Mouse (Mus musculus): ENCODE measurements around the gene Camk2g. TPM values are rescaled to one million over a fixed set of nuclear protein-coding genes. Genes with fewer than 3 reads are reported as not detected.

Gene Camk2g
- total RNA-seq, 2 experiments from 2014 or later, result 187 to 199 TPM

DNA sequence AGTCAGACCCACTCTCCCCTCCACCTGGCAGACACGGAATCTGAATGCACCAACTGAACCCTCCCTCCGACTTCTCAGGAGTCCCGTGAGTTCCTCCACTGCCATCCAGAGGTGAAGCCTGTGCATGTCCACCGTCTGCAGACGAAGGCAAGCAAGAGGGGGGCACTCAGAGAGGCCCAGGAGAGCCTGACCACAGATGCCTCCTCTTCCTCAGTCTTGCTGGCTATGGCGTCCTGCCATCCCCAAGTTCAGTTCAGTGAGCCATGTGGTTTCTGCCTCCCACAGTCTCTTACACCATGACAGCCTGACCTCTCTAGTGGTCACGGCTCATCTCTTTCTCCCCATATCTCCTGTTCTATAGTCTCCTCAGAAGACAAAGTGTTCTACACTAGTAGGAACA, 9.2 kb downstream of the Camk2g start:
- no peak for DNase-seq

GRCm38 (mm10) chr14:20783526-20783925, 10.4 kb downstream of the Camk2g start:
- DNase-seq, result no peak

DNA sequence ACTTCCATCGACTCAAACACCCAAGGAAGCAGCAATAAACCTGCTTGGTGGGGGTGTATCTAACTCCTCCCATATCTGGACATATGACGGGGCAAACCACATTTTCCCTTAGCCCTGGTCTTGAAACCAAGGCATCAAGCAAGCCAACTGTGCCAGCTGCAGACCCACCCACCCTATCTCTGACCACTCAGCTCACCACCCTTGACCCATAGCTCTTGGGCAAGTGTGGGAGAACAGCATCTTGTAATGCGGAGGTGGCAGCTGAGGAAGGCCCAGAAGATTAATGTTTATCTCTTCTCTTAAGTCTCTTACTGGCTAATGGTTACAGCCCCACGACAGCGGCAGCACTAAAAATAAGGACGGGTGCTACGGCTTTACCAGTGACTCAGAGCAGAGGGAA, 11.0 kb downstream of the Camk2g start:
- DNase-seq, result no peak

- DNase-seq, result no peak
These were observed 13.7 kb downstream of the Camk2g start for GRCm38 (mm10) chr14:20780217-20780616.

DNA sequence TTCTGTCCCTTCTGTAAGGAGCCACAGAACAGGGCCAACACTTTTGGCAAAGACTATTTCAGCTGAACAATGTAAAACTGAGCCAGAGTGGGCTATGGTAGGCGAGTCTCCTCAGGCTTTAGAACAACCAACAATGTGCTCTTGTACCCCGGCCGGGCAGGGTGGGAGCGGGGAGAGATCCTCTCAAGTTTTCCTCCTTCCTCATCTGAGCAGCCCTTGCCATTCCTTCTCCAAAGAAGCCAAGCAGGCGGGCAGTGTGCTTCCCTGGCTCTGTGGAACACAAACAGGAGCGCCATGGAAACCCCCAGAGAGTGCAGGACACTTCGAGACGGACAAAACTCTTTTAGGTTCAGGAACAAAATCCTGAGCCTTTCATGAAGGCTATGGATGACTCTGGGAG, 15.4 kb downstream of the Camk2g start:
- DNase-seq, result peak in 1 of 2 experiments; percentile 56

GRCm38 (mm10) chr14:20775661-20776060, 18.2 kb downstream of the Camk2g start:
- no peak for DNase-seq

- no peak for DNase-seq
These were observed 20.5 kb downstream of the Camk2g start for GRCm38 (mm10) chr14:20773410-20773809.

DNA sequence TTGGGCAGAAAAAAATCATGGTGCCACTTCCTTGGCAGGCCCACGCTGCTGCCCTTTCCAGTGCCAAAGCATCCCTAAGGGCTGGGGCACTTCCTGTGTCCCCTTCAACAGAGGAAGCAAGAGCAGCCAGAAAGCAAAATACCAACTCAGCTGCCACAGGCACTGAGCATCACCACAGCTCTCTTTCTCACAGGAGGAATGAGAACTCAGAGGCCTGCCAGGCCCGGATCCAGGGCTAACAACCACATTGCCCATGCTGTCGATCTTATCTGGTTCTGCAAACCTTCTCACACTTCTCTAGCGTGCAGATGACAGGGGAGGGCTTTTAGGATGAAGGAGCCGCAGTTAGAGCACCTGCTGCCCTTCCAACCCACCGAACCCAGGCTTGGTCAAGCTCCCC, 21.1 kb downstream of the Camk2g start:
- no peak for DNase-seq

- no peak for DNase-seq
These were observed 21.9 kb downstream of the Camk2g start for GRCm38 (mm10) chr14:20771941-20772340.

DNA sequence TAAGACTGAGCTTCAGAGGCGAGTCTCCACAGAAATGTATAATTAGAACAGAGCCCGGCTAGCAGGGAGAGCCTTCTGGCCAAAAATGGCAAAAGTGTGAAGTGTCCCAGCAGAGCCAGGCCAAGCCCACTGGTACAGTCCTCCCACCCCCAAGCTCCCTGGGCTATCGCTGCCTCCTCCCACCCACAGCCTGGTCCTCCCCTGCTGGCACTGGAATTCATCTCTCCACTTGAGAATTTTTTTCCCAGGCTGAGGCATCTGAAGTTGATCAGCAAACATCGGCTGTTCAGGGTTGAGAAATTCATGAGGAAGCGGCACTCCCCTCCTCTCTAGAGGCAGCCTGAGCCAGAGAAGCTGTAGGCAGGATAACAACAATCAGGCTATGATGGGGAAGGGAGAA, 25.3 kb downstream of the Camk2g start:
- DNase-seq, result peak in 1 of 2 experiments; percentile 32

- DNase-seq, result no peak
These were observed 26.0 kb downstream of the Camk2g start for GRCm38 (mm10) chr14:20767936-20768335.

DNA sequence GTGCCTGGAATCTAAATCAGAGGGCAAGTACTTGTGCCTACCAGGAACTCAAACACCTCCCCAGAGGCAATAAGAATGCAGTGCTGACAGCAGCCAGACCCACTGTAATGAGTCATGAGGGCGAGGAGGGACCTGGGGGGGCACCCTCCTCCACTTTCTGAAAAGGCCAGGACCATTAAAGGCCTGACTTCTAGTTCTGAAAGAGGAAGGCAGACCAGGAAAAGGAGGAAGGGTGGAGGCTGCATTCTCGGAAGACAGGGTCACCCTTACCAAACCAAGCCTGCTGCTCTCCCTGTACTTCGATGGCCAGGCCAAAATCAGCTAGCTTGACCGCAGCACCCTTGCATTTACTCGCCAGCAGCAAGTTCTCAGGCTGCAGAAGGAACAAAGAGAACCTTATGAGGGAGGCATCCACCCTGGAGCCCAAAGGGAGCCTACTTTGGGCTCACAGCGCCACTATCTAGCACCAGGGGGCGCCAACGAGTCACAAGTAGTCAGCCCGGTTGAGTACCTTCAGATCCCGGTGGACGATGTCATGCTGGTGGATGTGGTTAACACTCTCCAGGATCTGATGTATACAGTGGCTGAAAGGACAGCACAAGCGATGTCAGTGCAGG, 28.1 kb downstream of the Camk2g start:
- DNase-seq, result peak; percentile 81 to 86

- no peak for DNase-seq
These were observed 28.9 kb downstream of the Camk2g start for GRCm38 (mm10) chr14:20764942-20765341.

- no peak for DNase-seq
These were observed 35.0 kb downstream of the Camk2g start for GRCm38 (mm10) chr14:20758768-20759435.

DNA sequence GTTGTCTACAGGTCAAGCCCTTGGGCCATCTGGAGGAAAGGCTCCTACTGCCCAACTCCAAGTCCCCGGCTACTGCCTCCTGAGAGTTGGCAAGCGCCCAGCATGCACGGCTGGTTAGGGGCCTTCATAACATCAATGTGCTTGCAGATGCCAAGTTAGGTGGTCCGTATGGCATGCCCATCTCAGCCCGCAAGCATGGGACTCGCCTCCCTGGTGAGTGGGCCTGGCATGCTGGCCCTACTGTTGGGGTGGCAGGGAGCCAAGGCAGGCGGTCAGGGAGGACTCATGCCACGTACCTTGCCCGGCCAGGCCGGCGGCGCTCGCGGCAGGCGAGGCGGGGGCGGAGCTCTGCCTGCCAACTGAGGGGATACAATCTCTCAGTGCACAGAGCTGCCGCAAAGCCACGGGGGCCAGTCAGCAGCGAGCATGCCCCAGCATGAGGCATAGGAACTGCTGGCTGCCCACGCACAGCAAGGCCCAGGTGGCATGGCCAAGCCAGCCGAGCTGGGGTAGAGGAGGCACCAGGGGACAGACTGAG, 36.4 kb downstream of the Camk2g start:
- no peak for DNase-seq

DNA sequence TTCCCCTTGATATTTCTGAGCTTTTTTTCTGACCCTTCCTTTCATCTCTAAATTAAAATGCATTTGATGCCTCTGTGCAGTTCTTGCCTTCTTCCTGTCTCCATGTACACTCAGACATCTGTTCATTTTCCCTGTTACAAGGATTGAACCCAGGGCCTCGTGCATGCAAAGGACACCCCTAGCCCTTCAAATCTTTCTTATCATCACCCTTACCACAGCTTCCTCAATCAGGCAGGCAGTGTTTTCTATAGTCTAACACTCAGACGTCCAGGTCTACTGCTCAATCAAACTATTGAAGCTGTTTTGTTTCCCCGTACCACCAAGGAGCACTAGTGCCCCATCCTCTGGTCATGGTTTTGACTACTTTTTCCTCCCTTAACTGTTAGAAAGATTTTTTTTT, 40.1 kb downstream of the Camk2g start:
- no peak for DNase-seq

DNA sequence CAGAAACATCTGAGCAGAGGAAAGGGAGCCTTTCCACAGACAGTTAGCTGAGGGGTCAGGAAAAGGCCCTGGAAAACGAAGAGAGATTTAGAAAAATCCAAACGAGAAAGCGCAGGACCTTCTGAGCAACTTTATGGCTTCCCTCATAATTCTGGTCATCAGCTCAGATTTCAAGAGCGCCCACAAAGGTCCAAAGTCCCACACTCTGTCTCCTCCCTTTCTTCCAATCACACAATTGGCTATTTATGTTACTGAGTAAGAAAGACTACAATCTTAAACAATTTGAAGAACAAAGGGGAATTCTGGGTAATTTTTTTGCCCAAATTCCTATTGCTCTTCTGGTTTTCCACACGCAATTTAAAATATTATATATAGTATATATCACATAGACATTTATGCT, 43.4 kb downstream of the Camk2g start:
- no peak for DNase-seq

GRCm38 (mm10) chr14:20749494-20750051, 44.3 kb downstream of the Camk2g start:
- DNase-seq, result no peak

DNA sequence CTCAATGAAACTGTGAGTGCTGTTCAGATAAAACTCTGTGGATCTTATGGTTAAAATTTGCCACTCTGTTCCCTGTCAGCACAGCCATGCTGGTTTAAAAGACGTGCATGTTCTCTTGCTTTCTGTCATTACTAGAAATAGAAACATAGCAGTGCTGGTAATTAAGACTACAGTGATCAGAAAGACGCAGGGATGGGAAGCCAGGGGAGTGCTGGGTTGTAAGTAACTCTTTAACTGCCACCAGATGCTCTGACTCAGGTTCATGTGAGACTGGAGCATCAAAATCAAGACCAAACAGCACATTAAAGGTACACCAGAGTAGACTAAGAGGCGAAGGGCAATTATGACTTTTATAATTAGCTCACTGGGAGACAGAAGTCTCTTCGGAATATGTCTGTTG, 45.5 kb downstream of the Camk2g start:
- DNase-seq, result no peak

GRCm38 (mm10) chr14:20746935-20747334, 47.0 kb downstream of the Camk2g start:
- DNase-seq, result no peak

DNA sequence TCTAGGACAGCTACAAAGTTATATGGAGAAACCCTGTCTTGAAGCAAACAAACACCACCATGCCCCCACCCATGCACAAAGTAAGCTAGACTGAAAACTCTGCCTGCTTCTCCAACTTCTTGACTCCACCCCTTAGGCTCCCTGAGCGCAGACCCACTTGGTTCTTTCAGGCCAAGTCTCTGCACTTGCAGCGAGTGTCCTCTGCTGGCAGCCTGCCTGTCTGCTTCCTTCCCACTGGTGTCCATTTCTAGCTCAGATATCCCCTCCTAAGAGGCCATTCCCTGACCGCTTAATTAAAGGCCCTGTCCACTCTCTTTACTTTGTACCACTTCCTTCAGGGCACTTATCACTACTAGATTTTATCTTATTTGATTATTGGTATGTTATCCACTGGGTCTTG, 50.3 kb downstream of the Camk2g start:
- DNase-seq, result no peak

GRCm38 (mm10) chr14:20741301-20741700, 52.6 kb downstream of the Camk2g start:
- DNase-seq, result no peak

DNA sequence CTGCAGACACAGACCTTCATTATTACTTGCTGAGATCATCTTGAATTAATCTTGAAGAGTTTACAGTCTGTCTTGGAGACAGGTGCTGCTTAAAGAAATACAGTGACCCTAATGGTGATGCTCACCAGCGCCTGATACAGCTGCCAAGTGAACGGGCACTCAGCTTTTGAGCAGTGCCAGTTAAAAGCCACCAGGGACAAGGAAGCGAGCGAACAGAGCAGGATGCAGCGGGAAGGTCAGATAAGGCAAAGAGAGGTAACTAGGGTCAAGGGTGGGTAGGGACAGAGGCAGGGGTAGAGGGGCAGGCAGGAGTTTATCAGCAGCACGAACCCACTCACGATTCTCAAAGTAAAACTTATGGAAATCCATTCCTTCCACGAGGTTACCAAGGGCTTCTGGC, 55.4 kb downstream of the Camk2g start:
- no peak for DNase-seq

DNA sequence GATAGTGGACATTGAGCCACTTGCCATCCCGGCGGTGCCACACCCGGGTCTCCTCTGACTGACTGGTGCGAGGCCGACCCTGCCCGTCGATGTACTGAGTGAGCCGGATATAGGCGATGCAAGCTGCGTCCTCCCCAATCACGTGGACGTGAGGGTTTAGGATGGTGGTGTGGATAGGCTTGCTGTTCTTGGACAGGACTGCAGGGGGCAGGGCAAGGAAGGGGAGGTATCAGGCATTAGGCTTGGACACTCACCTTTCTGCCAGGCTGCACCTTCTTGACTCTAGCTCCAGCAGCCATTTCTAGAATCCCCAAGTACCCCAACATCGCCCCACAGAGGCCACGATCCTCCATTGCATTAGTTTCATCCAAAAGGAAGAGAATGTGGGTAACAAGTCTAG, 56.6 kb downstream of the Camk2g start:
- DNase-seq, result no peak

All from layer of hippocampus, postnatal 36 days (tissue).